ENCODE assay signal across 8 mouse cellular contexts in the genomic region with DNA sequence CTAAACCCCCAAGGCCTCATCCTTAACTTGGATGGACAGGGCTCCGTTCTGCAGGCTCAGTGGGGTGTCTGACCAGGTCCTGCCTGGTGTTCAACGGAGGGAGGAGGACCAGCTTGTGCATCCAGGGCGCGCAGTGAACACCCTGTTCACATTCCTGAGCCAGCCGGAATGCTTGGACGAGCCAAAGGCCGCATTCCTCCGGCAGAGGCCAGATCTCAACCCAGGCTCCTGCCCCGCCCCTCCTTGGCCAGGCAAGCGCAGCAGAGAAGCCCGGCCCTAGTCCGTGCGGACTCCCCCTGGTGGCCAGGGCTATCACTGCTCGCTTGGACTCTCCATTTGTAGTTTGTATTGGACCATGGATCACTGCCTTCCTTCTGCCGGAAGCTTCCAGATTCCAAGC. TPM values are rescaled to one million over a fixed set of nuclear protein-coding genes. Genes with fewer than 3 reads are reported as not detected.
DNase-seq lines count a peak whose midpoint lies in the region; ATAC-seq and TF ChIP-seq lines count a peak whose summit lies in the region.

No protein-coding gene starts in this region.

- H3K27me3 ChIP-seq in embryonic facial prominence, embryonic 14.5 days (replicated peaks; ENCODE audit: control insufficient read depth, insufficient read depth, low read length) = no peaks in the 10 kb centered on the region
- no peaks in the 10 kb centered on the region for H3K27me3 ChIP-seq in heart, embryonic 11.5 days (ENCODE audit: control insufficient read depth, insufficient read depth, low read length)
- no peaks in the 10 kb centered on the region for H3K27me3 ChIP-seq in kidney, embryonic 14.5 days (ENCODE audit: control insufficient read depth, insufficient read depth, low read length)
- no peaks in the 10 kb centered on the region for H3K27me3 ChIP-seq in limb, embryonic 14.5 days (ENCODE audit: control insufficient read depth, insufficient read depth, low read length)
- H3K27me3 ChIP-seq in myocyte (ENCODE audit: control insufficient read depth, insufficient read depth, insufficient read length) = no peaks in the 10 kb centered on the region
- H3K27me3 ChIP-seq in splenic B cell, adult 2 months (ENCODE audit: control insufficient read depth, insufficient read depth, low read length, poor library complexity, severe bottlenecking) = no peaks in the 10 kb centered on the region

- no peak overlapping the region for H3K27ac ChIP-seq in embryonic facial prominence, embryonic 14.5 days (replicated peaks; ENCODE audit: low read depth, low read length)
- H3K27ac ChIP-seq in heart, embryonic 11.5 days (ENCODE audit: low read depth, low read length) = peak overlapping the region; percentile 65
- H3K27ac ChIP-seq in kidney, embryonic 14.5 days (ENCODE audit: low read depth, low read length) = peak overlapping the region; percentile 69; the same call in 1 of the 2 replicates
- H3K27ac ChIP-seq in limb, embryonic 14.5 days (replicated peaks; ENCODE audit: low read depth, low read length) = 0 out of 2 replicates have a peak overlapping the region, but pooled peaks have one; percentile 55

- WGBS in embryonic facial prominence, embryonic 14.5 days = 6% methylated on average over 13 of the region's 15 CpGs
- WGBS in heart, embryonic 11.5 days (ENCODE audit: insufficient replicate concordance) = 4% methylated on average over 15 of the region's 15 CpGs
- 4% methylated on average over 15 of the region's 15 CpGs for WGBS in kidney, embryonic 14.5 days
- 7% methylated on average over 15 of the region's 15 CpGs for WGBS in limb, embryonic 14.5 days

- no peak for TF ChIP-seq POLR2A in limb, embryonic 14.5 days (IDR thresholded peaks at IDR 0.05; ENCODE audit: borderline replicate concordance, extremely low read depth, insufficient read depth, insufficient read length)
- peak; percentile 68 for TF ChIP-seq POLR2A in myocyte (IDR thresholded peaks at IDR 0.05; ENCODE audit: insufficient read length, low read depth)

- H3K4me2 ChIP-seq in embryonic facial prominence, embryonic 14.5 days (ENCODE audit: low read depth, low read length) = peak overlapping the region; percentile 24; the same call in 1 of the 2 replicates
- H3K4me2 ChIP-seq in heart, embryonic 11.5 days = peak overlapping the region; percentile 23
- no peak overlapping the region for H3K4me2 ChIP-seq in kidney, embryonic 14.5 days (replicated peaks; ENCODE audit: low read depth, low read length)
- H3K4me2 ChIP-seq in limb, embryonic 14.5 days (replicated peaks; ENCODE audit: low read depth, low read length, severe bottlenecking) = no peak overlapping the region; the same call in 1 of the 2 replicates
- peak overlapping the region; percentile 83 for H3K4me2 ChIP-seq in myocyte (ENCODE audit: low read depth)

- H3K9me3 ChIP-seq in embryonic facial prominence, embryonic 14.5 days (ENCODE audit: control insufficient read depth, low read length) = no peaks in the 10 kb centered on the region
- H3K9me3 ChIP-seq in heart, embryonic 11.5 days (replicated peaks; ENCODE audit: control insufficient read depth, low read length) = no peaks in the 10 kb centered on the region
- no peaks in the 10 kb centered on the region for H3K9me3 ChIP-seq in kidney, embryonic 14.5 days (ENCODE audit: control insufficient read depth, low read length)
- H3K9me3 ChIP-seq in limb, embryonic 14.5 days (ENCODE audit: control insufficient read depth, low read length) = no peaks in the 10 kb centered on the region

- no peaks in the 10 kb centered on the region for H3K36me3 ChIP-seq in embryonic facial prominence, embryonic 14.5 days (ENCODE audit: control insufficient read depth, insufficient read depth, low read length)
- H3K36me3 ChIP-seq in heart, embryonic 11.5 days (ENCODE audit: control insufficient read depth, insufficient read depth, low read length) = no peaks in the 10 kb centered on the region
- no peaks in the 10 kb centered on the region for H3K36me3 ChIP-seq in kidney, embryonic 14.5 days (ENCODE audit: control insufficient read depth, insufficient read depth, low read length)
- no peaks in the 10 kb centered on the region for H3K36me3 ChIP-seq in limb, embryonic 14.5 days (ENCODE audit: control insufficient read depth, insufficient read depth, low read length)
- no peaks in the 10 kb centered on the region for H3K36me3 ChIP-seq in myocyte (ENCODE audit: control insufficient read depth, insufficient read depth)
- no peaks in the 10 kb centered on the region for H3K36me3 ChIP-seq in splenic B cell, adult 2 months (ENCODE audit: control insufficient read depth, insufficient read depth, low read length, poor library complexity, severe bottlenecking)

- no peak overlapping the region for H3ac ChIP-seq in myocyte (ENCODE audit: control insufficient read depth, insufficient read length)

- H3K9ac ChIP-seq in embryonic facial prominence, embryonic 14.5 days (ENCODE audit: low read depth, low read length) = no peak overlapping the region
- H3K9ac ChIP-seq in heart, embryonic 11.5 days (ENCODE audit: low read depth, low read length) = no peak overlapping the region
- peak overlapping the region; percentile 23; the same call in 1 of the 2 replicates for H3K9ac ChIP-seq in kidney, embryonic 14.5 days (ENCODE audit: low read depth, low read length)
- H3K9ac ChIP-seq in limb, embryonic 14.5 days (ENCODE audit: low read depth, low read length, severe bottlenecking) = no peak overlapping the region

- peak; percentile 89 for ATAC-seq in embryonic facial prominence, embryonic 14.5 days (ENCODE audit: low read depth)
- ATAC-seq in heart, embryonic 11.5 days (replicated peaks; ENCODE audit: insufficient number of reproducible peaks, low FRiP score, low TSS enrichment) = peak; percentile 75
- peak; percentile 90 for ATAC-seq in kidney, embryonic 14.5 days (ENCODE audit: low FRiP score, low TSS enrichment)
- ATAC-seq in limb, embryonic 14.5 days (ENCODE audit: low FRiP score, low read depth) = peak; percentile 67

- H3K79me2 ChIP-seq in myocyte (ENCODE audit: control insufficient read depth, insufficient read depth) = no peaks in the 10 kb centered on the region

- H3K4me1 ChIP-seq in embryonic facial prominence, embryonic 14.5 days (ENCODE audit: control insufficient read depth, insufficient read depth, low read length) = peaks cover 39% of the 10 kb centered on the region
- H3K4me1 ChIP-seq in heart, embryonic 11.5 days (ENCODE audit: control insufficient read depth, insufficient read depth, low read length) = peaks cover 45% of the 10 kb centered on the region
- peaks cover 39% of the 10 kb centered on the region for H3K4me1 ChIP-seq in kidney, embryonic 14.5 days (ENCODE audit: control insufficient read depth, insufficient read depth, low read length)
- H3K4me1 ChIP-seq in limb, embryonic 14.5 days (ENCODE audit: control insufficient read depth, insufficient read depth, low read length) = peaks cover 33% of the 10 kb centered on the region

- DNase-seq in 416B (ENCODE audit: low read depth) = peak; percentile 31
- peak; percentile 98 for DNase-seq in adrenal gland, postnatal 14 days
- DNase-seq in embryonic facial prominence, embryonic 14.5 days (ENCODE audit: low spot score) = peak; percentile 87
- peak; percentile 67 for DNase-seq in limb, embryonic 14.5 days (ENCODE audit: low spot score)
- peak; percentile 50 for DNase-seq in splenic B cell, adult 2 months (ENCODE audit: low read depth, low spot score)

- no peak overlapping the region for H3K4me3 ChIP-seq in embryonic facial prominence, embryonic 14.5 days (ENCODE audit: low read depth, low read length)
- H3K4me3 ChIP-seq in heart, embryonic 11.5 days (ENCODE audit: low read depth, low read length) = no peak overlapping the region
- no peak overlapping the region for H3K4me3 ChIP-seq in kidney, embryonic 14.5 days (ENCODE audit: low read length)
- H3K4me3 ChIP-seq in limb, embryonic 14.5 days (replicated peaks; ENCODE audit: low read length) = no peak overlapping the region
- H3K4me3 ChIP-seq in myocyte = no peak overlapping the region

TF ChIP-seq in myocyte, 11 proteins besides CTCF, POLR2A, EP300 and RAD21:
- peak; percentile 69 for TF ChIP-seq POLR2AphosphoS2 (IDR thresholded peaks at IDR 0.05; ENCODE audit: insufficient read length, low read depth)
- TF ChIP-seq SRF (IDR thresholded peaks at IDR 0.05; ENCODE audit: control insufficient read depth, insufficient read length, low read depth) = peak; percentile 16
- peak in 2 of 3 experiments; percentile 19 to 59 for TF ChIP-seq MYOD1 (IDR thresholded peaks at IDR 0.05; ENCODE audit: control insufficient read depth in 1 of 3, insufficient read length in 2 of 3, low read depth in 2 of 3)
- peak in 2 of 3 experiments; percentile 6 to 83 for TF ChIP-seq MYOG (IDR thresholded peaks at IDR 0.05; ENCODE audit: control insufficient read depth in 1 of 3, insufficient read depth in 1 of 3, insufficient read length in 2 of 3, low read depth in 2 of 3)
- TF ChIP-seq TCF3 (IDR thresholded peaks at IDR 0.05; ENCODE audit: insufficient read length, low read depth) = no peak
- no peak for TF ChIP-seq E2F4 (IDR thresholded peaks at IDR 0.05; ENCODE audit: insufficient read depth)
- no peak for TF ChIP-seq MAX (IDR thresholded peaks at IDR 0.05; ENCODE audit: low read depth)

RNA-seq across cellular contexts. Expression of a gene that starts 55.2 kb away (rescaled TPM):
- total RNA-seq in adrenal gland, postnatal 14 days (2021) = 54.6 and 56.0 TPM in 2 replicates
- 30.0 and 31.1 TPM in 2 replicates for polyA plus RNA-seq in embryonic facial prominence, embryonic 14.5 days (2014; fragmentation: Nextera tagmentation; extraction: Ambion mirVana)
- polyA plus RNA-seq in heart, embryonic 11.5 days (2014; fragmentation: Nextera tagmentation; extraction: Ambion mirVana) = 17.4 and 20.4 TPM in 2 replicates
- 29.9 and 32.7 TPM in 2 replicates for polyA plus RNA-seq in kidney, embryonic 14.5 days (2014; fragmentation: Nextera tagmentation; extraction: Ambion mirVana)
- polyA plus RNA-seq in limb, embryonic 14.5 days (2012; rRNA removed) = 79.8 and 83.7 TPM in 2 replicates
- polyA plus RNA-seq in limb, embryonic 14.5 days (2014; fragmentation: Nextera tagmentation; extraction: Ambion mirVana) = 37.5 and 58.6 TPM in 2 replicates
- polyA plus RNA-seq in myocyte (2012; fragmentation: generic; extraction: Trizol) = 68.9 TPM

Comparison
In these comparisons a context has a peak if more than half of its experiments do, and no peak if none do; other contexts are left out.
1. DNase-seq: peak in every context shown above with its lines; median percentile 98 in adrenal gland, postnatal 14 days; 87 in embryonic facial prominence, embryonic 14.5 days; 67 in limb, embryonic 14.5 days; 50 in splenic B cell, adult 2 months; 31 in 416B.
2. H3K4me2 ChIP-seq: peak in embryonic facial prominence, embryonic 14.5 days (single experiment), heart, embryonic 11.5 days (single experiment) and myocyte (single experiment); none in kidney, embryonic 14.5 days (single experiment) and limb, embryonic 14.5 days (single experiment).
3. Peak in every context shown above with its lines, with median percentiles within 50 percentile points of each other: ATAC-seq.